Mouse (Mus musculus) megakaryocyte, embryonic 14.5 days (primary cell): ENCODE data around the gene Carnmt1. TPM values are rescaled to one million over a fixed set of nuclear protein-coding genes. Genes with fewer than 3 reads are reported as not detected.

Source experiments
- H3K27me3 ChIP-seq: replicated peaks from 2 replicates; pipeline ENCODE3; 2012; ENCODE audit warnings: inconsistent platforms
- H3K36me3 ChIP-seq: replicated peaks from 2 replicates; pipeline ENCODE3; 2012; ENCODE audit warnings: low read length, inconsistent platforms, mixed read lengths
- H3K4me1 ChIP-seq: 2 replicates; pipeline ENCODE4 v1.6.1; 2012; ENCODE audit warnings: inconsistent platforms
- H3K4me3 ChIP-seq: replicated peaks from 2 replicates; pipeline ENCODE3; 2012; ENCODE audit warnings: moderate library complexity, mild to moderate bottlenecking, inconsistent platforms
- H3K9me3 ChIP-seq: 2 replicates; pipeline ENCODE4 v1.6.1; 2012; ENCODE audit warnings: inconsistent platforms
- FLI1 ChIP-seq: IDR thresholded peaks from 2 replicates; pipeline ENCODE4 v1.6.1; 2012; ENCODE audit warnings: low read length, inconsistent platforms, mixed read lengths
- GATA1 ChIP-seq: IDR thresholded peaks from 3 replicates; pipeline ENCODE4 v1.6.1; 2012; ENCODE audit warnings: mixed read lengths, low read length, inconsistent platforms, borderline replicate concordance
- polyA plus RNA-seq: library from polyadenylated mRNA; stranded (reverse); fragments of >175 nt; gene quantifications from 2 replicates; pipeline ENCODE4 v1.2.3, GENCODE M21; 2012; ENCODE audit warnings: low replicate concordance; ENCODE audit not compliant: insufficient read depth

The Carnmt1 gene
- polyA plus RNA-seq, result 8.3 and 8.8 TPM in 2 replicates

GRCm38 (mm10) chr19:18670608-18671007 lies at the start of gene Carnmt1:
Gene Carnmt1 (plus strand): TSS chr19:18670764.
- no peak for TF ChIP-seq FLI1
- no peak for TF ChIP-seq GATA1
- Histone ChIP-seq H3K4me1 (peaks cover 53% of the 10 kb centered on the region), H3K27me3 (no peaks in the 10 kb centered on the region), H3K9me3 (no peaks in the 10 kb centered on the region), H3K36me3 (no peaks in the 10 kb centered on the region), H3K4me3 (peak within 1 kb of the TSS; percentile 94)

GRCm38 (mm10) chr19:18623894-18624293 lies 46.7 kb upstream of the Carnmt1 start:
- H3K9me3 ChIP-seq, result no peaks in the 10 kb centered on the region
- TF ChIP-seq FLI1 (no peak), GATA1 (no peak)
- peaks cover 22% of the 10 kb centered on the region for H3K36me3 ChIP-seq
- no peaks in the 10 kb centered on the region for H3K27me3 ChIP-seq
- peak overlapping the region; percentile 26 for H3K4me3 ChIP-seq
- H3K4me1 ChIP-seq, result peaks cover 78% of the 10 kb centered on the region

- TF ChIP-seq FLI1 (no peak), GATA1 (no peak)
- Histone ChIP-seq H3K36me3 (peaks cover 8% of the 10 kb centered on the region), H3K27me3 (no peaks in the 10 kb centered on the region)
These were observed 41.0 kb upstream of the Carnmt1 start for GRCm38 (mm10) chr19:18629589-18629988.

GRCm38 (mm10) chr19:18630221-18631119 lies 40.1 kb upstream of the Carnmt1 start:
- H3K9me3 ChIP-seq, result peaks cover 3% of the 10 kb centered on the region; the same call in 1 of the 2 replicates
- H3K4me1 ChIP-seq, result peaks cover 51% of the 10 kb centered on the region
- TF ChIP-seq FLI1 (no peak), GATA1 (no peak)
- peak overlapping the region; percentile 99 for H3K4me3 ChIP-seq
- H3K27me3 ChIP-seq, result no peaks in the 10 kb centered on the region
- H3K36me3 ChIP-seq, result peaks cover 7% of the 10 kb centered on the region

More at GRCm38 (mm10) chr19:18629589-18629988, 41.0 kb upstream of the Carnmt1 start:
- H3K4me1 ChIP-seq, result peaks cover 55% of the 10 kb centered on the region
- no peaks in the 10 kb centered on the region for H3K9me3 ChIP-seq
- H3K4me3 ChIP-seq, result peak overlapping the region; percentile 99

GRCm38 (mm10) chr19:18631161-18631643 lies 39.4 kb upstream of the Carnmt1 start:
- Histone ChIP-seq H3K4me3 (peak overlapping the region; percentile 99), H3K9me3 (peaks cover 4% of the 10 kb centered on the region; the same call in 1 of the 2 replicates), H3K27me3 (no peaks in the 10 kb centered on the region), H3K4me1 (peaks cover 44% of the 10 kb centered on the region), H3K36me3 (peaks cover 7% of the 10 kb centered on the region)
- no peak for TF ChIP-seq FLI1
- TF ChIP-seq GATA1, result no peak

GRCm38 (mm10) chr19:18631644-18632219 lies 38.8 kb upstream of the Carnmt1 start, which contains the start of the genes Ostf1 and Nmrk1:
Gene Ostf1 (minus strand): TSS chr19:18631823.
Gene Nmrk1 (plus strand): TSS chr19:18631950.
- Histone ChIP-seq H3K9me3 (peaks cover 4% of the 10 kb centered on the region; the same call in 1 of the 2 replicates), H3K4me1 (peaks cover 39% of the 10 kb centered on the region), H3K4me3 (peak within 1 kb of the TSS; percentile 99), H3K27me3 (no peaks in the 10 kb centered on the region), H3K36me3 (peaks cover 8% of the 10 kb centered on the region)
- TF ChIP-seq GATA1 (no peak), FLI1 (no peak)

GRCm38 (mm10) chr19:18632231-18633185 lies 38.1 kb upstream of the Carnmt1 start:
- peaks cover 4% of the 10 kb centered on the region; the same call in 1 of the 2 replicates for H3K9me3 ChIP-seq
- peak overlapping the region; percentile 99 for H3K4me3 ChIP-seq
- peaks cover 8% of the 10 kb centered on the region for H3K36me3 ChIP-seq
- H3K4me1 ChIP-seq, result peaks cover 36% of the 10 kb centered on the region
- no peak for TF ChIP-seq FLI1
- TF ChIP-seq GATA1, result no peak
- H3K27me3 ChIP-seq, result no peaks in the 10 kb centered on the region

GRCm38 (mm10) chr19:18637954-18638353 lies 32.6 kb upstream of the Carnmt1 start:
- Histone ChIP-seq H3K4me1 (peaks cover 27% of the 10 kb centered on the region), H3K9me3 (peaks cover 4% of the 10 kb centered on the region; the same call in 1 of the 2 replicates), H3K36me3 (peaks cover 29% of the 10 kb centered on the region), H3K27me3 (no peaks in the 10 kb centered on the region), H3K4me3 (no peak overlapping the region)
- TF ChIP-seq GATA1 (no peak), FLI1 (no peak)

- H3K4me3 ChIP-seq, result no peak overlapping the region
- H3K4me1 ChIP-seq, result peaks cover 35% of the 10 kb centered on the region
- no peak for TF ChIP-seq FLI1
- TF ChIP-seq GATA1, result no peak
- H3K27me3 ChIP-seq, result no peaks in the 10 kb centered on the region
- peaks cover 38% of the 10 kb centered on the region for H3K36me3 ChIP-seq
- H3K9me3 ChIP-seq, result peaks cover 4% of the 10 kb centered on the region; the same call in 1 of the 2 replicates
These were observed 31.6 kb upstream of the Carnmt1 start for GRCm38 (mm10) chr19:18638949-18639348.
